Comparison of ENCODE assay signal across 12 mouse cellular contexts in genomic region chr13:60736421-60737105, GRCm38 (mm10). TPM values are rescaled to one million over a fixed set of nuclear protein-coding genes. Genes with fewer than 3 reads are reported as not detected.
DNase-seq lines count a peak whose midpoint lies in the region; ATAC-seq and TF ChIP-seq lines count a peak whose summit lies in the region.
"Had no signal": no experiment of that assay in that cellular context is flagged by ENCODE, and none has a peak within 500 bp of the region (broad histone marks: within the 10 kb centered on the region; RNA-seq: fewer than 3 reads in every experiment).

No protein-coding gene starts in this region.

- H3K4me1 ChIP-seq in intestine, postnatal 0 days (replicated peaks; ENCODE audit: control insufficient read depth, insufficient read depth, low read length) = no peaks in the 10 kb centered on the region; the same call in 1 of the 2 replicates
- peaks cover 19% of the 10 kb centered on the region for H3K4me1 ChIP-seq in liver, adult 2 months (ENCODE audit: control insufficient read depth, insufficient read depth, low read length)
- peaks cover 15% of the 10 kb centered on the region for H3K4me1 ChIP-seq in heart, embryonic 10.5 days

- no peaks in the 10 kb centered on the region for H3K36me3 ChIP-seq in intestine, postnatal 0 days (ENCODE audit: control insufficient read depth, insufficient read depth)
- peaks cover 26% of the 10 kb centered on the region for H3K36me3 ChIP-seq in liver, adult 2 months (ENCODE audit: control insufficient read depth, insufficient read depth, low read length)
- H3K36me3 ChIP-seq in heart, embryonic 10.5 days = peaks cover 19% of the 10 kb centered on the region

- peak; percentile 60 for ATAC-seq in intestine, postnatal 0 days

- no peak overlapping the region for H3K9ac ChIP-seq in intestine, postnatal 0 days (ENCODE audit: low read depth, low read length)
- H3K9ac ChIP-seq in liver, adult 2 months (ENCODE audit: low read depth, low read length) = peak overlapping the region; percentile 51; the same call in 1 of the 2 replicates

- H3K9me3 ChIP-seq in intestine, postnatal 0 days (ENCODE audit: control insufficient read depth) = no peaks in the 10 kb centered on the region
- no peaks in the 10 kb centered on the region for H3K9me3 ChIP-seq in heart, embryonic 10.5 days

- H3K27me3 ChIP-seq in intestine, postnatal 0 days (replicated peaks; ENCODE audit: control insufficient read depth, insufficient read depth, low read length) = no peaks in the 10 kb centered on the region
- no peaks in the 10 kb centered on the region for H3K27me3 ChIP-seq in liver, adult 2 months (ENCODE audit: control insufficient read depth, insufficient read depth, low read length)
- H3K27me3 ChIP-seq in heart, embryonic 10.5 days (ENCODE audit: insufficient read depth, poor library complexity, severe bottlenecking) = no peaks in the 10 kb centered on the region

- H3K4me2 ChIP-seq in intestine, postnatal 0 days (replicated peaks; ENCODE audit: low read depth) = no peak overlapping the region

- H3K4me3 ChIP-seq in intestine, postnatal 0 days (ENCODE audit: low read depth, low read length) = no peak overlapping the region
- no peak overlapping the region for H3K4me3 ChIP-seq in liver, adult 2 months (ENCODE audit: insufficient read depth, low read depth, low read length)
- no peak overlapping the region for H3K4me3 ChIP-seq in heart, embryonic 10.5 days

- H3K27ac ChIP-seq in intestine, postnatal 0 days (ENCODE audit: low read depth, low read length) = no peak overlapping the region
- peak overlapping the region; percentile 97 for H3K27ac ChIP-seq in liver, adult 2 months (replicated peaks; ENCODE audit: insufficient read depth, low read depth, low read length)
- no peak overlapping the region for H3K27ac ChIP-seq in heart, embryonic 10.5 days

- TF ChIP-seq CTCF in intestine, postnatal 0 days (IDR thresholded peaks at IDR 0.05; ENCODE audit: low read depth) = no peak
- no peak for TF ChIP-seq CTCF in liver, adult 2 months (IDR thresholded peaks at IDR 0.05; ENCODE audit: low read depth, low read length)

- no peak for TF ChIP-seq POLR2A in liver, adult 2 months (IDR thresholded peaks at IDR 0.05; ENCODE audit: extremely low read depth, insufficient read depth, low read length)

- 31% methylated on average over 13 of the region's 13 CpGs for WGBS in intestine, postnatal 0 days
- 28% methylated on average over 13 of the region's 13 CpGs for WGBS in liver, adult 2 months
- WGBS in heart, embryonic 10.5 days = 89% methylated on average over 13 of the region's 13 CpGs

- no peaks in the 10 kb centered on the region for H3K79me2 ChIP-seq in liver, adult 2 months (ENCODE audit: control insufficient read depth, insufficient read depth, low read length)

- peak; percentile 21 for DNase-seq in adrenal gland, adult 2 months
- no peak for DNase-seq in adrenal gland, postnatal 10 days
- peak; percentile 96 for DNase-seq in liver, adult 2 months (ENCODE audit: extremely low read depth, low read depth, low spot score)
- peak; percentile 77 for DNase-seq in lung, postnatal 36 days
- DNase-seq in heart, embryonic 10.5 days (ENCODE audit: low spot score) = no peak
- no peak for DNase-seq in layer of hippocampus, adult 8-10 months (ENCODE audit: low spot score in 2 of 2)
- DNase-seq in testis, postnatal 10 days (ENCODE audit: low spot score) = no peak
- DNase-seq: heart, postnatal 4 days had no signal

RNA-seq across cellular contexts. Expression of gene BC051665, which starts 49.6 kb away (rescaled TPM):
- total RNA-seq in adrenal gland, adult 2 months (2021) = not detected
- polyA plus RNA-seq in adrenal gland, adult 2 months (2012; rRNA removed) = not detected in 2 replicates
- not detected for total RNA-seq in adrenal gland, postnatal 10 days (2021)
- not detected in 2 replicates for polyA plus RNA-seq in intestine, postnatal 0 days (2015; fragmentation: Nextera tagmentation; extraction: Ambion mirVana)
- total RNA-seq in liver, adult 2 months (2014; rRNA removed) = not detected in 2 replicates
- not detected in 2 replicates for polyA plus RNA-seq in liver, adult 2 months (2012; rRNA removed)
- not detected in 2 replicates for polyA plus RNA-seq in heart, embryonic 10.5 days (2016; fragmentation: Nextera tagmentation; extraction: Ambion mirVana)
- not detected for total RNA-seq in layer of hippocampus, adult 8-10 months (2022)
- total RNA-seq: gastrocnemius, adult 18-20 months; heart, postnatal 4 days had no signal
- polyA plus RNA-seq: embryonic facial prominence, embryonic 11.5 days; limb, embryonic 11.5 days had no signal

Comparison
In these comparisons a context has a peak if more than half of its experiments do, and no peak if none do; other contexts are left out.
1. DNase-seq: peak in adrenal gland, adult 2 months (single experiment), liver, adult 2 months (single experiment) and lung, postnatal 36 days (single experiment); none in adrenal gland, postnatal 10 days (single experiment), heart, embryonic 10.5 days (single experiment), layer of hippocampus, adult 8-10 months (0 of 2) and testis, postnatal 10 days (single experiment).